Mouse (Mus musculus): ENCODE data around the gene Acsl1. TPM values are rescaled to one million over a fixed set of nuclear protein-coding genes. Genes with fewer than 3 reads are reported as not detected.

Gene Acsl1
- total and polyA plus RNA-seq, 2 experiments from 2014 or later: 291 to 297 TPM

- Histone ChIP-seq H3K9me3 (replicated peaks; ENCODE audit: control insufficient read depth, low read length) (no peaks in the 10 kb centered on the region), H3K4me2 (ENCODE audit: low read depth, low read length) (no peak overlapping the region), H3K4me1 (ENCODE audit: control insufficient read depth, insufficient read depth) (peaks cover 8% of the 10 kb centered on the region), H3K27me3 (ENCODE audit: control insufficient read depth, insufficient read depth, low read length) (no peaks in the 10 kb centered on the region), H3K27ac (ENCODE audit: low read depth) (no peak overlapping the region), H3K36me3 (replicated peaks; ENCODE audit: control insufficient read depth, insufficient read depth, low read length) (no peaks in the 10 kb centered on the region), H3K4me3 (ENCODE audit: low read depth, low read length) (no peak overlapping the region), H3K9ac (replicated peaks; ENCODE audit: low read depth, low read length) (no peak overlapping the region)
- no peak for ATAC-seq (ENCODE audit: insufficient read depth, low read depth)
- 90% methylated on average over 8 of the region's 8 CpGs for WGBS
- TF ChIP-seq EP300 (IDR thresholded peaks at IDR 0.05; ENCODE audit: low read depth) (no peak), CTCF (IDR thresholded peaks at IDR 0.05; ENCODE audit: low read depth) (no peak)
- no peak for DNase-seq (ENCODE audit: low spot score)
These were observed 1.6 kb upstream of the Acsl1 start for GRCm38 (mm10) chr8:46469071-46469769.

DNA sequence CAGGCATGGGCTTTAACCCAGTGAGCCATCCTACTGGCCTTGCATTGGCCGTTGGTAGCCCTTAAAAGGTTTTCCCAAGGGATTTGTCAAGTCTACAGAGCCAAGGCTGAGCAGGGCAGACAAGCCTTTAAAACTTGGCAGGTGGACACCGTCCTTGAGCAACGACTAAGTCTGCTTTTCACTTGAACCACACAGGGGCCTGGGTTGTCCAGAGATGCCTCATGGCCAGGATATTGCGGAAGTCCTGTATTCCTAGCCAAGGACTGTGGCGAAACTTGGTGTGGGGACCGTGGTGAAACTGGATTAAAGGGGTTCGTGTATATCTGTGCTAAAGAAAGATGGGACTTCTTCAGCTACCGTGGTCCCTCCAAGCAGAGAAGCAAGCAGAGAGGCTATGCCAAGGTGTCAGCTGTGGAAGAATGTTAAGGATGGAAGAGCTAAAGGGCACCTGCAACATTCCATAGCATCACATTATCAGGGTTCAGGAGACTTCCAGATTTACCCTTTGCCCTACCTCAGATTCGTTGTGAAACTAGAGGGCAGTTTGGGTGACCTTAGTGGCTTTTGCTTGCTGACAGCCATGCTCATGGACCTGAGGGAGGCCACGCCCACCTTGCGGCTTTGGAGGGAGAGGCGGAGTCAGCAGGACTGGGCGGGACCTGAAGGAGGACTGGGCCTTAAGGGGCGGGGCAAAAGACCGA, 596 bp upstream of the Acsl1 start:
- 35% methylated on average over 15 of the region's 15 CpGs for WGBS
- H3K9ac ChIP-seq (replicated peaks; ENCODE audit: low read depth, low read length): no peak overlapping the region
- DNase-seq (ENCODE audit: low spot score) (no peak), ATAC-seq (ENCODE audit: insufficient read depth, low read depth) (no peak)
- H3K4me3 ChIP-seq (ENCODE audit: low read depth, low read length): peak overlapping the region; percentile 84
- no peaks in the 10 kb centered on the region for H3K9me3 ChIP-seq (replicated peaks; ENCODE audit: control insufficient read depth, low read length)
- peak overlapping the region; percentile 98 for H3K27ac ChIP-seq (ENCODE audit: low read depth)
- TF ChIP-seq EP300 (IDR thresholded peaks at IDR 0.05; ENCODE audit: low read depth): no peak
- TF ChIP-seq CTCF (IDR thresholded peaks at IDR 0.05; ENCODE audit: low read depth): no peak
- peaks cover 8% of the 10 kb centered on the region for H3K4me1 ChIP-seq (ENCODE audit: control insufficient read depth, insufficient read depth)
- H3K4me2 ChIP-seq (ENCODE audit: low read depth, low read length): peak overlapping the region; percentile 86; the same call in 1 of the 2 replicates
- no peaks in the 10 kb centered on the region for H3K36me3 ChIP-seq (replicated peaks; ENCODE audit: control insufficient read depth, insufficient read depth, low read length)
- no peaks in the 10 kb centered on the region for H3K27me3 ChIP-seq (ENCODE audit: control insufficient read depth, insufficient read depth, low read length)

GRCm38 (mm10) chr8:46471926-46472485, 1.2 kb downstream of the Acsl1 start:
- peak overlapping the region; percentile 84 for H3K4me3 ChIP-seq (ENCODE audit: low read depth, low read length)
- peak overlapping the region; percentile 86 for H3K4me2 ChIP-seq (ENCODE audit: low read depth, low read length)
- H3K4me1 ChIP-seq (ENCODE audit: control insufficient read depth, insufficient read depth): peaks cover 8% of the 10 kb centered on the region
- no peak for TF ChIP-seq EP300 (IDR thresholded peaks at IDR 0.05; ENCODE audit: low read depth)
- TF ChIP-seq CTCF (IDR thresholded peaks at IDR 0.05; ENCODE audit: low read depth): no peak
- DNase-seq (ENCODE audit: low spot score) (no peak), ATAC-seq (ENCODE audit: insufficient read depth, low read depth) (no peak)
- H3K27ac ChIP-seq (ENCODE audit: low read depth): peak overlapping the region; percentile 98
- H3K27me3 ChIP-seq (ENCODE audit: control insufficient read depth, insufficient read depth, low read length): no peaks in the 10 kb centered on the region
- H3K9me3 ChIP-seq (replicated peaks; ENCODE audit: control insufficient read depth, low read length): no peaks in the 10 kb centered on the region
- no peaks in the 10 kb centered on the region for H3K36me3 ChIP-seq (replicated peaks; ENCODE audit: control insufficient read depth, insufficient read depth, low read length)
- 25% methylated on average over 9 of the region's 9 CpGs for WGBS
- H3K9ac ChIP-seq (replicated peaks; ENCODE audit: low read depth, low read length): peak overlapping the region; percentile 97

DNA sequence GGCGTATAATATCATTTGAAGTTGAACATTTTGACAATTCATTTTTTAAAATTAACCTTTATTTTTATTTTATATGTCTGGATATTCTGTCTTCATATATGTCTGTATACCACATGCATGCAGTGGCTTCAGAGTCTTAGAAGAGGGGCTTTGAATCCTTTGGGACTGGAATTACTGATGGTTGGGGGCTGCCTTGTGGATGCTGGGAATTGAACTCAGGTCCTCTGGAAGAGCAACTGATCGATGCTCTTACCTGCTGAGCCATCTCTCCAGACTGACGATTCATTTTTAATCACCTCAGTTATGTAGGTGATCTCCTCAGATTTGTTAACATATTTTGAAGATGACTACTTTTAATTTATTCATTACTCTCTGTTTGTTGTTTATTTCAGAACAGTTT, 3.3 kb downstream of the Acsl1 start:
- Histone ChIP-seq H3K27me3 (ENCODE audit: control insufficient read depth, insufficient read depth, low read length) (no peaks in the 10 kb centered on the region), H3K36me3 (replicated peaks; ENCODE audit: control insufficient read depth, insufficient read depth, low read length) (no peaks in the 10 kb centered on the region), H3K9ac (replicated peaks; ENCODE audit: low read depth, low read length) (no peak overlapping the region), H3K4me2 (ENCODE audit: low read depth, low read length) (no peak overlapping the region), H3K4me1 (ENCODE audit: control insufficient read depth, insufficient read depth) (peaks cover 21% of the 10 kb centered on the region), H3K9me3 (replicated peaks; ENCODE audit: control insufficient read depth, low read length) (no peaks in the 10 kb centered on the region), H3K27ac (ENCODE audit: low read depth) (no peak overlapping the region), H3K4me3 (ENCODE audit: low read depth, low read length) (no peak overlapping the region)
- DNase-seq (ENCODE audit: low spot score) (no peak), ATAC-seq (ENCODE audit: insufficient read depth, low read depth) (no peak)
- TF ChIP-seq EP300 (IDR thresholded peaks at IDR 0.05; ENCODE audit: low read depth) (no peak), CTCF (IDR thresholded peaks at IDR 0.05; ENCODE audit: low read depth) (no peak)
- WGBS: 89% methylated on average over 3 of the region's 3 CpGs

GRCm38 (mm10) chr8:46474634-46475033, 3.8 kb downstream of the Acsl1 start:
- no peak for TF ChIP-seq EP300 (IDR thresholded peaks at IDR 0.05; ENCODE audit: low read depth)
- no peak for TF ChIP-seq CTCF (IDR thresholded peaks at IDR 0.05; ENCODE audit: low read depth)
- ATAC-seq (ENCODE audit: insufficient read depth, low read depth) (no peak), DNase-seq (ENCODE audit: low spot score) (no peak)
- no peak overlapping the region for H3K4me2 ChIP-seq (ENCODE audit: low read depth, low read length)
- H3K4me1 ChIP-seq (ENCODE audit: control insufficient read depth, insufficient read depth): peaks cover 21% of the 10 kb centered on the region
- 76% methylated on average over 6 of the region's 6 CpGs for WGBS
- no peak overlapping the region for H3K9ac ChIP-seq (replicated peaks; ENCODE audit: low read depth, low read length)
- H3K4me3 ChIP-seq (ENCODE audit: low read depth, low read length): no peak overlapping the region
- H3K27ac ChIP-seq (ENCODE audit: low read depth): no peak overlapping the region
- no peaks in the 10 kb centered on the region for H3K27me3 ChIP-seq (ENCODE audit: control insufficient read depth, insufficient read depth, low read length)
- no peaks in the 10 kb centered on the region for H3K9me3 ChIP-seq (replicated peaks; ENCODE audit: control insufficient read depth, low read length)
- no peaks in the 10 kb centered on the region for H3K36me3 ChIP-seq (replicated peaks; ENCODE audit: control insufficient read depth, insufficient read depth, low read length)

All from heart, postnatal 0 days (tissue).